Mouse (Mus musculus): ENCODE measurements at regions not wholly inside any gene's neighbourhood (a gene's known extent, or its start where the extent isn't known, plus 50 kb on each side); places are given as distances from the start of the nearest gene placed in this dataset.

GRCm38 (mm10) chr8:103950460-103950859 is 151.0 kb upstream of the Cdh5 start:
- DNase-seq (ENCODE audit: low spot score), result no peak

GRCm38 (mm10) chr8:103953586-103953985 is 147.8 kb upstream of the Cdh5 start:
- DNase-seq (ENCODE audit: low spot score), result peak; percentile 25

GRCm38 (mm10) chr8:103955568-103956260 is 145.7 kb upstream of the Cdh5 start:
- DNase-seq (ENCODE audit: low spot score), result no peak

GRCm38 (mm10) chr8:103964293-103964918 is 137.0 kb upstream of the Cdh5 start:
- DNase-seq (ENCODE audit: low spot score), result peak; percentile 51

GRCm38 (mm10) chr8:103969929-103970328 is 131.5 kb upstream of the Cdh5 start:
- DNase-seq (ENCODE audit: low spot score), result no peak

- no peak for DNase-seq (ENCODE audit: low spot score)
Measured at GRCm38 (mm10) chr8:103970511-103970910, 130.9 kb upstream of the Cdh5 start.

- no peak for DNase-seq (ENCODE audit: low spot score)
Measured at GRCm38 (mm10) chr8:103970966-103971365, 130.5 kb upstream of the Cdh5 start.

GRCm38 (mm10) chr8:103976488-103976887 is 124.9 kb upstream of the Cdh5 start:
- no peak for DNase-seq (ENCODE audit: low spot score)

- DNase-seq (ENCODE audit: low spot score), result no peak
Measured at GRCm38 (mm10) chr8:103978948-103979347, 122.5 kb upstream of the Cdh5 start.

GRCm38 (mm10) chr8:103983860-103984594 is 117.4 kb upstream of the Cdh5 start:
- no peak for DNase-seq (ENCODE audit: low spot score)

- DNase-seq (ENCODE audit: low spot score), result peak; percentile 36
Measured at GRCm38 (mm10) chr8:103985640-103986039, 115.8 kb upstream of the Cdh5 start.

- no peak for DNase-seq (ENCODE audit: low spot score)
Measured at GRCm38 (mm10) chr8:103993897-103994296, 107.5 kb upstream of the Cdh5 start.

- DNase-seq (ENCODE audit: low spot score), result no peak
Measured at GRCm38 (mm10) chr8:103998143-103998542, 103.3 kb upstream of the Cdh5 start.

GRCm38 (mm10) chr8:104007209-104007608 is 94.2 kb upstream of the Cdh5 start:
- DNase-seq (ENCODE audit: low spot score), result no peak

- no peak for DNase-seq (ENCODE audit: low spot score)
Measured at GRCm38 (mm10) chr8:104008756-104009155, 92.7 kb upstream of the Cdh5 start.

GRCm38 (mm10) chr8:104009306-104009705 is 92.1 kb upstream of the Cdh5 start:
- DNase-seq (ENCODE audit: low spot score), result peak; percentile 29

- no peak for DNase-seq (ENCODE audit: low spot score)
Measured at GRCm38 (mm10) chr8:104022231-104022630, 79.2 kb upstream of the Cdh5 start.

- DNase-seq (ENCODE audit: low spot score), result peak; percentile 43
Measured at GRCm38 (mm10) chr8:104022691-104023509, 78.5 kb upstream of the Cdh5 start.

- DNase-seq (ENCODE audit: low spot score), result peak; percentile 81
Measured at GRCm38 (mm10) chr8:104027161-104027821, 74.1 kb upstream of the Cdh5 start.

- peak; percentile 89 for DNase-seq (ENCODE audit: low spot score)
Measured at GRCm38 (mm10) chr8:104028626-104029025, 72.8 kb upstream of the Cdh5 start.

- peak; percentile 33 for DNase-seq (ENCODE audit: low spot score)
Measured at GRCm38 (mm10) chr8:104032179-104032578, 69.2 kb upstream of the Cdh5 start.

- no peak for DNase-seq (ENCODE audit: low spot score)
Measured at GRCm38 (mm10) chr8:104033148-104033547, 68.3 kb upstream of the Cdh5 start.

All from adipocyte (in vitro differentiated cells).